In genomic region chr1:193144516-193144915, GRCm38 (mm10) we compare ENCODE assay signal across 24 mouse cellular contexts. TPM values are rescaled to one million over a fixed set of nuclear protein-coding genes. Genes with fewer than 3 reads are reported as not detected.
DNase-seq lines count a peak whose midpoint lies in the region; TF ChIP-seq lines count a peak whose summit lies in the region.
"Had no signal": no experiment of that assay in that cellular context is flagged by ENCODE, and none has a peak within 500 bp of the region (broad histone marks: within the 10 kb centered on the region; RNA-seq: fewer than 3 reads in every experiment).

No protein-coding gene starts in this region.

- 88% methylated on average over 6 of the region's 6 CpGs for WGBS in heart, adult 2 months

- no peak overlapping the region for H3K27ac ChIP-seq in heart, adult 2 months
- H3K27ac ChIP-seq: forebrain, embryonic 10.5 days; forebrain, embryonic 13.5 days; gastrocnemius, adult 2 months; heart, embryonic 15.5 days; hindbrain, embryonic 10.5 days; hindbrain, embryonic 13.5 days; intestine, embryonic 15.5 days had no signal

- intact Hi-C loops in heart, adult 2 months (cut with DNase I) = no loop called here

- TF ChIP-seq POLR2A in heart, adult 2 months (IDR thresholded peaks at IDR 0.05; ENCODE audit: insufficient read depth, low read depth, low read length) = no peak

- TF ChIP-seq CTCF in heart, adult 2 months (IDR thresholded peaks at IDR 0.05) = no peak

- no peak overlapping the region for H3K9ac ChIP-seq in heart, adult 2 months (ENCODE audit: low read depth, low read length)
- H3K9ac ChIP-seq: forebrain, embryonic 13.5 days; forebrain, postnatal 0 days; heart, embryonic 12.5 days; heart, embryonic 15.5 days; hindbrain, embryonic 13.5 days; intestine, embryonic 15.5 days had no signal

- H3K36me3 ChIP-seq in heart, adult 2 months (ENCODE audit: control insufficient read depth, insufficient read depth, low read length) = no peaks in the 10 kb centered on the region
- H3K36me3 ChIP-seq: forebrain, embryonic 10.5 days; heart, embryonic 12.5 days; heart, embryonic 15.5 days; hindbrain, embryonic 10.5 days; hindbrain, embryonic 13.5 days; intestine, embryonic 15.5 days had no signal

- H3K4me3 ChIP-seq in heart, adult 2 months = no peak overlapping the region
- H3K4me3 ChIP-seq: forebrain, embryonic 10.5 days; forebrain, embryonic 13.5 days; gastrocnemius, adult 2 months; heart, embryonic 12.5 days; heart, embryonic 15.5 days; hindbrain, embryonic 10.5 days; hindbrain, embryonic 13.5 days; intestine, embryonic 15.5 days had no signal

- H3K27me3 ChIP-seq in heart, adult 2 months (ENCODE audit: control insufficient read depth, insufficient read depth, low read length) = no peaks in the 10 kb centered on the region
- H3K27me3 ChIP-seq: heart, embryonic 15.5 days; intestine, embryonic 15.5 days had no signal

- H3K4me1 ChIP-seq in heart, adult 2 months (ENCODE audit: control insufficient read depth, insufficient read depth, low read length) = no peaks in the 10 kb centered on the region
- H3K4me1 ChIP-seq: forebrain, embryonic 13.5 days; heart, embryonic 15.5 days; hindbrain, embryonic 13.5 days; intestine, embryonic 15.5 days had no signal

- H3K79me2 ChIP-seq in heart, adult 2 months (replicated peaks; ENCODE audit: control insufficient read depth, insufficient read depth, low read length) = no peaks in the 10 kb centered on the region

- DNase-seq in cerebellum, adult 11-12 months = peak; percentile 31
- DNase-seq in cerebellum, adult 9-10 months = no peak
- DNase-seq in brain, adult 2 months (ENCODE audit: low read depth, low spot score) = peak; percentile 18
- peak; percentile 52 for DNase-seq in thymus, postnatal 0 days (ENCODE audit: low spot score)
- DNase-seq in thymus, postnatal 25 days = peak; percentile 77
- no peak for DNase-seq in c-Kit-positive CD71-positive TER-119-positive erythroid progenitor cells, embryonic 14.5 days (ENCODE audit: low spot score)
- DNase-seq in heart, adult 2 months = no peak
- no peak for DNase-seq in adrenal gland, postnatal 4 days (ENCODE audit: low spot score in 2 of 2)
- DNase-seq: adrenal gland, adult 8-10 months; adrenal gland, postnatal 25 days; cerebellum, postnatal 10 days; forebrain, postnatal 0 days; gastrocnemius, adult 2 months; gastrocnemius, postnatal 36 days; heart, postnatal 10 days; heart, postnatal 36 days had no signal

- no peak for TF ChIP-seq EP300 in heart, adult 2 months (IDR thresholded peaks at IDR 0.05; ENCODE audit: insufficient read depth, low read depth, low read length)

RNA-seq across cellular contexts. Expression of gene Irf6, which starts 8.4 kb away (rescaled TPM):
- polyA plus RNA-seq in thymus, postnatal 0 days (2015; fragmentation: Nextera tagmentation; extraction: Ambion mirVana) = 9.4 and 10.0 TPM in 2 replicates
- total RNA-seq in heart, adult 2 months (2021) = 1 to 10 TPM; 1.9 to 2.1 TPM
- 2.5 and 3.6 TPM in 2 replicates for polyA plus RNA-seq in heart, adult 2 months (2012; rRNA removed)
- total RNA-seq in adrenal gland, postnatal 4 days (2021) = 1 to 10 TPM; 3.6 to 4.7 TPM
- total RNA-seq: granulocyte monocyte progenitor cell, adult 5-6 weeks had no signal

RNA-seq across cellular contexts. Expression of gene Diexf, which starts 14.4 kb away (rescaled TPM):
- polyA plus RNA-seq in thymus, postnatal 0 days (2015; fragmentation: Nextera tagmentation; extraction: Ambion mirVana) = 10.2 and 12.9 TPM in 2 replicates
- 10 to 100 TPM in 1 of 2 experiments, 1 to 10 TPM in 1; 7.8 to 10.2 TPM for total RNA-seq in heart, adult 2 months (2021)
- polyA plus RNA-seq in heart, adult 2 months (2012; rRNA removed) = 7.3 and 17.5 TPM in 2 replicates
- 10 to 100 TPM; 18.1 to 19.9 TPM for total RNA-seq in adrenal gland, postnatal 4 days (2021)

RNA-seq across cellular contexts. Expression of gene A130010J15Rik, which starts 23.3 kb away (rescaled TPM):
- 13.7 and 14.4 TPM in 2 replicates for polyA plus RNA-seq in thymus, postnatal 0 days (2015; fragmentation: Nextera tagmentation; extraction: Ambion mirVana)
- total RNA-seq in heart, adult 2 months (2021) = 1 to 10 TPM; 3.3 to 3.5 TPM
- polyA plus RNA-seq in heart, adult 2 months (2012; rRNA removed) = 2.7 and 5.1 TPM in 2 replicates
- total RNA-seq in adrenal gland, postnatal 4 days (2021) = 1 to 10 TPM; 4.8 to 5.7 TPM

RNA-seq across cellular contexts. Expression of gene Traf3ip3, which starts 57.0 kb away (rescaled TPM):
- polyA plus RNA-seq in thymus, postnatal 0 days (2015; fragmentation: Nextera tagmentation; extraction: Ambion mirVana) = 193 and 196 TPM in 2 replicates
- total RNA-seq in heart, adult 2 months (2021) = 1 to 10 TPM in 1 of 2 experiments, under 1 TPM in 1; 0.94 to 2.7 TPM
- 1.9 and 2.2 TPM in 2 replicates for polyA plus RNA-seq in heart, adult 2 months (2012; rRNA removed)
- 1 to 10 TPM; 3.5 to 7.7 TPM for total RNA-seq in adrenal gland, postnatal 4 days (2021)

Comparison
In these comparisons a context has a peak if more than half of its experiments do, and no peak if none do; other contexts are left out.
1. DNase-seq: peak in cerebellum, adult 11-12 months (single experiment), brain, adult 2 months (single experiment), thymus, postnatal 0 days (single experiment) and thymus, postnatal 25 days (single experiment); none in cerebellum, adult 9-10 months (single experiment), c-Kit-positive CD71-positive TER-119-positive erythroid progenitor cells, embryonic 14.5 days (single experiment), heart, adult 2 months (0 of 2) and adrenal gland, postnatal 4 days (0 of 2).